Mouse (Mus musculus) embryonic facial prominence, embryonic 13.5 days (tissue): ENCODE measurements around the gene Disp1. TPM values are rescaled to one million over a fixed set of nuclear protein-coding genes. Genes with fewer than 3 reads are reported as not detected.

Source experiments
- ATAC-seq: fragments of 200-750 bp; cut with Nextera tagmentation; 2 replicates; pipeline ENCODE4 v1.8.0; 2017; ENCODE audit warnings: low read depth; ENCODE audit not compliant: insufficient number of reproducible peaks, insufficient read depth, low FRiP score, low TSS enrichment
- H3K27ac ChIP-seq: fragments of 300-500 bp; sonication (generic); 2 replicates; pipeline ENCODE4 v1.5.1; 2015; ENCODE audit warnings: moderate library complexity, mild to moderate bottlenecking, inconsistent platforms
- H3K27me3 ChIP-seq: fragments of 300-500 bp; sonication (generic); 2 replicates; pipeline ENCODE4 v1.6.1; 2015; ENCODE audit warnings: mild to moderate bottlenecking, inconsistent platforms
- H3K36me3 ChIP-seq: fragments of 300-500 bp; sonication (generic); 2 replicates; pipeline ENCODE4 v1.6.1; 2015; ENCODE audit warnings: mild to moderate bottlenecking, inconsistent platforms
- H3K4me1 ChIP-seq: fragments of 300-500 bp; sonication (generic); 2 replicates; pipeline ENCODE4 v1.6.1; 2015; ENCODE audit warnings: inconsistent platforms
- H3K4me2 ChIP-seq: fragments of 300-500 bp; sonication (generic); 2 replicates; pipeline ENCODE4 v1.6.1; 2015; ENCODE audit warnings: moderate library complexity, mild to moderate bottlenecking, inconsistent platforms
- H3K4me3 ChIP-seq: fragments of 300-500 bp; sonication (generic); 2 replicates; pipeline ENCODE4 v1.5.1; 2015; ENCODE audit warnings: mild to moderate bottlenecking, inconsistent platforms
- H3K9ac ChIP-seq: fragments of 300-500 bp; sonication (generic); 2 replicates; pipeline ENCODE4 v1.6.1; 2015; ENCODE audit warnings: mild to moderate bottlenecking, inconsistent platforms
- H3K9me3 ChIP-seq: fragments of 300-500 bp; sonication (generic); 2 replicates; pipeline ENCODE4 v1.6.1; 2016; ENCODE audit warnings: inconsistent platforms
- WGBS: fragments of 180-500 bp; shearing (Covaris S2); methylation state at CpG from one replicate; pipeline ENCODE4 v1.1.7; 2015; ENCODE audit warnings: mixed read lengths; 5-methylcytosine and 5-hydroxymethylcytosine counted together
- polyA plus RNA-seq: library from polyadenylated mRNA; unstranded; fragments of >200 nt; fragmentation: Nextera tagmentation; extraction: Ambion mirVana; gene quantifications from 2 replicates; pipeline ENCODE4 v1.2.1, GENCODE M21; 2015

The Disp1 gene
- polyA plus RNA-seq, 1 experiment from 2014 or later, result 17.2 TPM

DNA sequence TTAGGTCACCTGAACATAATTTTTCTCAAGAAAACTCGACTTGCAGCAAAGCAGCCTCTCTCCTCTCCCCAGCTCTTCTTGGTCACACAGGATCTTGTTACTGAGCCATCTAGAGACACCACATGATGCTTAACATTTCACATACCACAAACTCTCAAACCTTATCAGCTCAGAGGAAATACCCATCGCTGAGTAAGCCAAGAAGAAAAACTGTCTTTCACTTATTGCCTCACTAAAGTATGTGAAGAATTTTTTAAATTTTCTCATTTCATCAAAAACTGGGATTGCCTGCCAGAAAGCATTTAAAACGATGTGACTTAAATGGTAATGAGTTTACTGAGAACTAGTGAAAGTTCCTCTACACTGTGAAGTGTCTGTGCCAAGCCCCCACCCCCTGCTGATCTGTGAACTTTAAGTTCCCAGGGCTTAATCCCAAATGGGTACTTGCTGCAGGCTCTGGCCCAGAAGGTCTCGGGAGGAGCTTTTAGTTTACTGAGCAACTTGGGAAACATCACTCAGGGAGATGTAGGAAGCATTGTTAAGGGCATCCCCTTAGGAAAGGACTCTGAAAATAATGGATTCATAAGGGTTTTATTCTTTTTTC lies 76.6 kb downstream of the Disp1 start:
- Histone ChIP-seq H3K9me3 (no peaks in the 10 kb centered on the region), H3K4me3 (no peak overlapping the region), H3K9ac (no peak overlapping the region)

DNA sequence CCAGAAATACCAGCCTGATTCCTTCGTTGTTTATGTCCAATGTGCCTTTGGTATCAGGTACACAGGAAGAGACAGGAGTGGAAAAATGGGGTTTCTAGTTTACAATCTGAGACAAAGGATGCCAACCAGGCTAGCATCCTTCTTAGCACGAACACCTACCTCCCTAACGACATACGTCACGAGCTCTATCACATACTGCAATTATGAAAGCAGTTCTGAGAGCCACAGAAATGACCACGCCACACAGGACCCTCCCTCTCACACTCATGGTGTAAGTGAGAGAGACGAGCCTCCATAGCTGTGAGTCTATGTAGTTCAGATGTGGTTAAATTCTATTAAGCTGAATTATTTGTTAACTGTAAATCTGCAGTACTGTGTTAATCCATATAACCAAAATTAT lies 78.1 kb downstream of the Disp1 start:
- no peaks in the 10 kb centered on the region for H3K36me3 ChIP-seq
- H3K27ac ChIP-seq, result no peak overlapping the region
- H3K27me3 ChIP-seq, result peaks cover under 1% of the 10 kb centered on the region; the same call in 1 of the 2 replicates
- no peak for ATAC-seq
- H3K4me2 ChIP-seq, result no peak overlapping the region
- 78% methylated on average over 7 of the region's 7 CpGs for WGBS
- H3K4me3 ChIP-seq, result no peak overlapping the region
- H3K9me3 ChIP-seq, result no peaks in the 10 kb centered on the region
- H3K9ac ChIP-seq, result no peak overlapping the region
- peaks cover 73% of the 10 kb centered on the region for H3K4me1 ChIP-seq

More for the DNA sequence above, 76.6 kb downstream of the Disp1 start:
- Histone ChIP-seq H3K27ac (no peak overlapping the region), H3K4me1 (peaks cover 77% of the 10 kb centered on the region), H3K36me3 (no peaks in the 10 kb centered on the region), H3K27me3 (peaks cover 3% of the 10 kb centered on the region; the same call in 1 of the 2 replicates), H3K4me2 (peak overlapping the region; percentile 9)
- no peak for ATAC-seq
- WGBS, result 10% methylated on average over 4 of the region's 4 CpGs

DNA sequence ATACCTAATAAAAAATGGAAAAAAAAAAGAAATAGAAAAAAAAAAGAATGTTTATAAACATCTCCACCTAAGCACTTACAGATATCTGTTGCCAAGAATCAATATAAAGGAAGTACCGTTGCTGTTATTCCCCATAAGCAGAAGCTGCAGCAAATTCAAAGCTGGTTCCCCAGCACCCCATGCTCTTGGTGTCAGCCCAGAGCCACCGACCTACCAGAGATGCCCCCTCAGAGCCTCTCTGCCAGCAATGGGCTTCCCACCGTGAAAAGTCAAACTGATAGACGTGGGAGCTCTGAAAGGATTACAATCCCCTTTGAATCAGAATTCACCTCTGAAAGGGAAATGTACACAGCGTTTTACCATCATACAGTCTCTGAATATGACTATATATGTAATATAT lies 78.8 kb downstream of the Disp1 start:
- 71% methylated on average over 5 of the region's 5 CpGs for WGBS
- H3K4me3 ChIP-seq, result no peak overlapping the region
- no peak overlapping the region for H3K4me2 ChIP-seq
- no peaks in the 10 kb centered on the region for H3K27me3 ChIP-seq
- no peak overlapping the region for H3K27ac ChIP-seq
- H3K9me3 ChIP-seq, result no peaks in the 10 kb centered on the region
- no peak overlapping the region for H3K9ac ChIP-seq
- no peak for ATAC-seq
- H3K36me3 ChIP-seq, result no peaks in the 10 kb centered on the region
- peaks cover 71% of the 10 kb centered on the region for H3K4me1 ChIP-seq

DNA sequence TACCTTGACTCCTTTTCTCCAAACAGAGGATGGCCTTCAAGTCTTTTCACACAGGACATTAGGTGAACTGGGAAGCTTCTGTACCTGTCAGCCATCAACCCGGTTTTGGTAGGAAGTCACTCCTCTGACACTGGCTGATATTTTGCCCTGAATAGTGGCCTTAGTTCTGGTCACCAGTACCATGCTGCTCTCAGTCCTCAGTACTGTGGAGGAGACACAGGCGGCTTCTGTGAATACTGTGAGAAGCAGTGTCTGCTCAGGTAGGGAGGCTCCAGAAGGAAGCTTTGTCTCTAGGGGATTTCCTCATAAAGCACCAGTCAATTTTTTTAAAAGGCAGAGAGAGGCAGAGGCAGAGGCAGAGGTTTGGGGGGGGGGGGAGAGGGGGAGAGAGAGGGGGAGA lies 80.0 kb downstream of the Disp1 start:
- WGBS, result 31% methylated on average over 2 of the region's 2 CpGs
- no peak overlapping the region for H3K4me2 ChIP-seq

DNA sequence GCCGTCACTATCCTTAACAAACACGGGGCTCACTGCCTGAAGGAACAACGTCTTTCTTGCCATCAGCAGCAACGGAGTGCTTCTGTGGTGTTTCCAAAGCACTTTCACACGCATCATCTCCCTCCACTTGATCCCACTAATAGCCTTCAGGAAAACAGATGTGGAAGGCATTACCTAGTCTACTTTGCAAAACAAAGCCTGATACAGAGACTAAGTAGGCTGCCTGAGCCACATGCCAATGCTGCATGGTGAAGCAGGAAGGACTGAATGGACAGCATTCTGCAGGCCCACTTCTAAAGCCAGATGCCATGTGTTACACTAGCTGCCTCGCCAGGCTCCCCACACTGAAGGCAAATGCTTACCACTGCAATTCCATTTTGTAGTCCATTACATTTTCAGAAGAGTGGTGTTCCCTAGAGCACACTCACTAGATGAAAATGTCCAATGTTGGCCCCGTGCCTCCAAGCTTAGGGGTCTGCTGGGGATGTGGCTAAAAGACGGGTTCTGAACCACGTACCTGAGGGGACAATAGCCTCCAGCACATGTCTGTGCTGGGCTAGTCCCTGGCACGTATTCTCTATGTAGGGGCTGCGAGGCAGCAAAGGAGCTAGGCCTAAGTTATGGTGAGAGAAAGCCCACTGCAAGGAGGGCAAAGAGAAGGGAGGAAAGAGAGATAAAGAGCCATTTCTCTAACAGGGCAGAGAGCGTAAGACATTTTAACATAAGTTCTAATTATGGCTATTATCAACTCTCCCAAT lies 80.6 kb downstream of the Disp1 start:
- no peaks in the 10 kb centered on the region for H3K27me3 ChIP-seq
- no peak overlapping the region for H3K4me3 ChIP-seq
- no peak overlapping the region for H3K4me2 ChIP-seq
- H3K36me3 ChIP-seq, result 0 out of 2 replicates have a peak, but pooled peaks cover under 1% of the 10 kb centered on the region
- no peaks in the 10 kb centered on the region for H3K9me3 ChIP-seq
- H3K4me1 ChIP-seq, result peaks cover 56% of the 10 kb centered on the region
- 0 out of 2 replicates have a peak overlapping the region, but pooled peaks have one; percentile 5 for H3K27ac ChIP-seq
- no peak for ATAC-seq
- 0 out of 2 replicates have a peak overlapping the region, but pooled peaks have one; percentile 32 for H3K9ac ChIP-seq
- 35% methylated on average over 12 of the region's 12 CpGs for WGBS

More for the DNA sequence above, 80.0 kb downstream of the Disp1 start:
- ATAC-seq, result no peak
- H3K9ac ChIP-seq, result no peak overlapping the region
- no peaks in the 10 kb centered on the region for H3K9me3 ChIP-seq
- H3K4me1 ChIP-seq, result peaks cover 61% of the 10 kb centered on the region
- no peaks in the 10 kb centered on the region for H3K36me3 ChIP-seq
- H3K27ac ChIP-seq, result 0 out of 2 replicates have a peak overlapping the region, but pooled peaks have one; percentile 5
- no peak overlapping the region for H3K4me3 ChIP-seq
- no peaks in the 10 kb centered on the region for H3K27me3 ChIP-seq

DNA sequence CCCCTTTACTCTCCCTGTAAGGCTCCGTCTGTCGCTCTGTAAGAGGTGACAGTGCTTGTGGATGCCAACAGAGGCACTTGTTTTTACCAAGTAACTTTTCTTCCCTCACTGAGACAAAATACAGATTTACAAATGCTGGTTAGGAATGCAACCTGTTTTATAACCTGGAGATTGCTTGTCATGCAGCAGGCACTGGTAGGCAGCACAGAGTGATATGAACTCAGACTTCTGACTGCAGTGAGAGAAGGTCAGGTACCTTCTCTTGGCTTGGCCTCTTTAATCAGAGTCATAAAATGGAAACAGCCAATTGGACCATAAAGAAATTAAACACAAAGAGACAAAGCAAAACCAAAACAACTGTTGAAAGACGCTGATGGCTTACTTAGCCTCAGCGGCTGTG lies 83.2 kb downstream of the Disp1 start:
- H3K4me3 ChIP-seq, result no peak overlapping the region
- peaks cover 10% of the 10 kb centered on the region; the same call in 1 of the 2 replicates for H3K36me3 ChIP-seq
- H3K27ac ChIP-seq, result no peak overlapping the region
- no peak for ATAC-seq
- WGBS, result 71% methylated on average over 4 of the region's 4 CpGs
- peaks cover 39% of the 10 kb centered on the region for H3K4me1 ChIP-seq
- no peaks in the 10 kb centered on the region for H3K27me3 ChIP-seq
- H3K9ac ChIP-seq, result no peak overlapping the region
- H3K9me3 ChIP-seq, result no peaks in the 10 kb centered on the region
- no peak overlapping the region for H3K4me2 ChIP-seq

DNA sequence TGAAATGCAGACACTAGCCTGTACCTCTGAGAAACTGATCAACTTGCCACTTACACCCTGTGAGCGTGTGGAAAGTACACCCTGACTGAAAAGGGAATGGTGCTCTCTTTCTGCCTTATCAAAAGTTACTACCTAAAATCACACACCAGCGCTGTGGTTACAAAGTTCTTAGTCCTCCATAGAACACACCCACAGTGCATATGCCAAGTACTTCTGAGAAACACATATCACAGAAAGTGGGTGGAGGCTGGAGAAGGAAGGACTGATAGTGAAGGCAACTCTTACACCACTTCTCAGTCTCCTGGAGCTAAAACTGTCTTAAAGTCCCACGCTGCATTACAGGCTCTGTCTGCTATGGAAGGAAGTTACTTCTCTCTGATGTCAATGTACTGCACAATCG lies 86.9 kb downstream of the Disp1 start:
- H3K4me3 ChIP-seq, result no peak overlapping the region
- H3K27me3 ChIP-seq, result no peaks in the 10 kb centered on the region
- H3K4me1 ChIP-seq, result peaks cover 15% of the 10 kb centered on the region
- no peak overlapping the region for H3K27ac ChIP-seq
- no peak overlapping the region for H3K4me2 ChIP-seq
- H3K36me3 ChIP-seq, result peaks cover 13% of the 10 kb centered on the region
- 88% methylated on average over 4 of the region's 4 CpGs for WGBS
- H3K9me3 ChIP-seq, result no peaks in the 10 kb centered on the region
- ATAC-seq, result no peak
- H3K9ac ChIP-seq, result no peak overlapping the region

DNA sequence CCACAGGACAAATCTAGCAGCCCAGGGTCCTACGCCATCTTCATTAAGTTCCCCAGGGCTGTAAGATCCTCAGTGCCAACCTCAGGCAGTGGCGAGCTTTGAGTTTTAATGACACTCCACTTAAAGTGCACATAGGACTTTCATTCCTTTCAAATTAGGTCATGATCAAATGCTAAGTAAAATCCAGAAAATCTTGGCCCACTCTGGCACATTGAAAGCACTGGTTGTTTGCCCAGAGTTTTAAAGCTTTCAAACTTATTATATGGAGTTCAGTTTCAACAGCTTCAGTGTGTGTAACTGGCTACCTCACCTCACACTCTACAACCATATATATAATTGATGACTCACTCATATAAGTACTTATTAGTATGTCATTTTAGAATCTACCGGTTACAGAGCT lies 87.9 kb downstream of the Disp1 start:
- WGBS, result 72% methylated on average over 3 of the region's 3 CpGs
- no peak overlapping the region for H3K27ac ChIP-seq
- H3K4me1 ChIP-seq, result peaks cover 9% of the 10 kb centered on the region
- no peak overlapping the region for H3K4me2 ChIP-seq
- no peak overlapping the region for H3K4me3 ChIP-seq
- no peak for ATAC-seq
- no peak overlapping the region for H3K9ac ChIP-seq
- no peaks in the 10 kb centered on the region for H3K9me3 ChIP-seq
- no peaks in the 10 kb centered on the region for H3K27me3 ChIP-seq
- H3K36me3 ChIP-seq, result peaks cover 13% of the 10 kb centered on the region

DNA sequence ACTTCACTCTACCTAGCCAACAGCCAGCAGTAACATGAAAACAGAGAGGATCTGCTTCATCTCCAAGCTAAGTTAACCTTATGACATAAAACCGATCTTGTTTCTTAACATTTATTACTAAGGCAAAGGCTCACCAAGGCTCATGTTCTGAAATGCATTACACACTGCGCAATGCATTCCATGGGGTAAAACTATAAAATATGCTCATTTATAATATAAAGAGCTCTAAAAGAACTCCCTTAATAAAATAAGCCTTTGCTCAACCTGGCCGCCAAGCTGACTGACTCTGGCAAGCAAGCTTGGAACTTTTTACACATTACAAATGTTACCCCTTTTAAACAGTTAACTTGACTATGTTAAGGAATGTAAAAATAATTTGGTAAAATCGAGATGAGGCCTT lies 94.1 kb downstream of the Disp1 start:
- ATAC-seq, result no peak
- Histone ChIP-seq H3K4me3 (no peak overlapping the region), H3K27ac (peak overlapping the region; percentile 53; the same call in 1 of the 2 replicates), H3K36me3 (peaks cover 6% of the 10 kb centered on the region; the same call in 1 of the 2 replicates), H3K4me2 (no peak overlapping the region), H3K4me1 (peaks cover 27% of the 10 kb centered on the region), H3K9ac (no peak overlapping the region), H3K9me3 (no peaks in the 10 kb centered on the region), H3K27me3 (no peaks in the 10 kb centered on the region)
- 55% methylated on average over 4 of the region's 4 CpGs for WGBS

DNA sequence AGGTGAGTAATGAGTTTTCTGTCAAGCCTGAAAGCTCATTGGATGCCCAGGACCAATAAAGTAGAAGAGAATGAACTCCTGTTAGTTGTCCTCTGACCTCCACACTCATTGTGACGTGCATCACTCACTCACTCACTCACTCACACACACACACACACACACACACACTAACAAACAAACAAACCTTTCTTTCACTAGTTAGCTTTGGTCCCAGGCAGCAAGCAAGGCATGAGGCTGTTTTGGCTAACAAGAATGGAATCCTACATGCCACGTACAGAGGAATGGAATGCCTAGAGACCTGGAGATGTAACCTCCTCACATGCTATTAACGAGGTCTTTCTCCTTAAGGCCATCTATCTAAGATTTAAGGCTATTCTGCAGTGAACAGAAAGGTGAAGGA lies 97.6 kb downstream of the Disp1 start:
- no peak for ATAC-seq
- 67% methylated on average over 3 of the region's 3 CpGs for WGBS
- H3K27ac ChIP-seq, result no peak overlapping the region
- H3K4me3 ChIP-seq, result no peak overlapping the region
- H3K4me1 ChIP-seq, result peaks cover 26% of the 10 kb centered on the region
- H3K9ac ChIP-seq, result no peak overlapping the region
- no peaks in the 10 kb centered on the region for H3K27me3 ChIP-seq
- H3K9me3 ChIP-seq, result no peaks in the 10 kb centered on the region
- 0 out of 2 replicates have a peak, but pooled peaks cover 3% of the 10 kb centered on the region for H3K36me3 ChIP-seq
- no peak overlapping the region for H3K4me2 ChIP-seq

DNA sequence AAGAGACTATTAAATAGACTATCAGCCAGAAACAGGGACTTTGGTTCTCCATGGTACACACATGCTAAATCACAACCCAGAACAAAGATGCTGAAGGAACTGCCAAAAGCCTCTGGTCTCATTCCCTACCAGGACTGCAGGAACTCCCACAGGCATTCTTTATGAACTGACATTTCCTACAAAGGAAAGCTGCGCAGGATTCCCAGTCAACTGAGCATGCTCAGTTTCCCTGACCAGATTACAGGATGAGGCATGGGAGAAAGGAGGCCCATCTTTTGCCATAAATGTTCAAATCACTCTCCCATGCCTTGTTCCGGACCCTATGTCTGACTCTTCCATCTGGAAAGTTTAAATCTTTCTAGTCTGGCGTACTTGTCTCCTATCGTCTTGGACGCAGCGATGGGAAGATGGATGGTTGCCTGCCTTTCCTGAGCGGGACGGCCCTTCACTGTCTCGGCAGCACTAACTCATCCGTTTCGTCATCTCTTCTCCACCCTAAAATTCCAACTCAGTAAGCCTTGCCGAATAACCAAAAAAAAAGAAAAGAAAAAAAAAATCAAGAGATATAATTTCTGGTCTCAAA lies 100.9 kb downstream of the Disp1 start:
- Histone ChIP-seq H3K4me1 (peaks cover 24% of the 10 kb centered on the region), H3K4me3 (no peak overlapping the region), H3K27me3 (no peaks in the 10 kb centered on the region), H3K4me2 (no peak overlapping the region), H3K36me3 (0 out of 2 replicates have a peak, but pooled peaks cover 3% of the 10 kb centered on the region), H3K9me3 (no peaks in the 10 kb centered on the region), H3K9ac (no peak overlapping the region), H3K27ac (no peak overlapping the region)
- no peak for ATAC-seq
- WGBS, result 84% methylated on average over 12 of the region's 12 CpGs
